Mouse (Mus musculus) spleen, adult 2 months (tissue): ENCODE data around the gene Zfp60.

ENCODE experiments used
- CTCF ChIP-seq: fragments of 200-500 bp; IDR thresholded peaks from 2 replicates; pipeline ENCODE4 v1.5.1; 2011; ENCODE audit warnings: mild to moderate bottlenecking, inconsistent platforms; ENCODE audit not compliant: insufficient read depth, insufficient read length, insufficient replicate concordance; ENCODE audit errors: extremely low read depth
- POLR2A ChIP-seq: fragments of 200-500 bp; IDR thresholded peaks from 2 replicates; pipeline ENCODE4 v1.6.1; 2011; ENCODE audit warnings: low read depth, low read length, inconsistent platforms

- TF ChIP-seq CTCF (no peak), POLR2A (no peak)
Observed at GRCm38 (mm10) chr7:27802986-27803385, 71.8 kb downstream of the Zfp60 start.
